Mouse (Mus musculus) A20 (cell line): Measurements from ENCODE around the gene Htr6.

Source experiments
- DNase-seq: peaks from one replicate; pipeline ENCODE4 v3.0.0-alpha.2; 2011; ENCODE audit warnings: low read depth, low spot score

Gene Htr6

DNA sequence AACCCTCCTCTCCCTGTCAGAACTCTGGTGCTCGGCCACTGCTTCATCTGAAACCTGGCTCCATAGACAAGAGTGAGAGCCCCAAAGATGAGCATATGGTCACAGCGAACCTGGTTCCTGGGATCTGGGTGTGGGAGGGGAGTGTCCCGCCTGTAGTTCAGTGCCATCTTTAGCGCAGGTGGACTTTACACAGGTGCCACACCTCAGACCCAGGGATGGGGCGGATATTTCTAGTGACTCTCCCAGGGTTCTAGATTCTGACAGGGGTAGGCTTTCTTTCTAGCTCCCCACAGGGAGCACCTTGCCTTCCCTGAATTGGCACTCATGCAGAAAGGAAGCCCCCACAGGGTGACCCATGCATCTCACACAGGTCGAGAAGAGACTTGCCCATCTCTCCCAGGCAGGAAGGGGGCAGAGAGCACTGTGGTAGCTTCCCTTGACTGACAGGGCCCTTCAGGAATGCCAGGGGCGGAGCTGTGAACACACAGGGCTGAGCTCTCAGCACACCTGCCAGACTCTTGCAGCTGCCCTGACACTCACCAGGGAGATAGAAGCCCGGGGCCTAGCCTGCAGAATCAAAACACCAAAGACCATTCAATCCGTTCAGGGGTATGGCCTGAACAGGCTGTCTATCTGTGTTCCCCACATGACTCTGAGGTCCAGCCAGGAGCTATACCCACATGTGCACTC, 13.8 kb upstream of the Htr6 start:
- DNase-seq, result no peak

DNA sequence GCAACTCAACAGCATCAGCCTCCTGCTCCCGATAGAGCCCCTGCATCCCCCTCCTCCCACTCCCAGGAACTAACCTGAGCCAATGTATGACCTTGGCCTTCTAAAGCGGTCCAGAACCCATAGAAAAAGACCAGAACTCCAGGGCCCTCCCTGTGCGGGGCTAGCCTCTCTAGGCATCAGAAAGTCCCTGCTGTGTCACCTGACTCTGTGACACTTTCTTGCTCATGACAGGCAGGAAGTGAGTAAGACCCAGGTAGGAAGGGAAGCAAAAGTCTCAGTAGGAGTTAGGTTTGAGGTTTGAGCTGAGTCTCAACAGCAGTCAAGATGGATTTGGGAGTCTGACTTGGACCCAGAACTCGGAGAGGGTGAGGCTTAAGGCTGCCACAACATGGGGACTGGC, 11.6 kb upstream of the Htr6 start:
- DNase-seq, result peak; percentile 46

DNA sequence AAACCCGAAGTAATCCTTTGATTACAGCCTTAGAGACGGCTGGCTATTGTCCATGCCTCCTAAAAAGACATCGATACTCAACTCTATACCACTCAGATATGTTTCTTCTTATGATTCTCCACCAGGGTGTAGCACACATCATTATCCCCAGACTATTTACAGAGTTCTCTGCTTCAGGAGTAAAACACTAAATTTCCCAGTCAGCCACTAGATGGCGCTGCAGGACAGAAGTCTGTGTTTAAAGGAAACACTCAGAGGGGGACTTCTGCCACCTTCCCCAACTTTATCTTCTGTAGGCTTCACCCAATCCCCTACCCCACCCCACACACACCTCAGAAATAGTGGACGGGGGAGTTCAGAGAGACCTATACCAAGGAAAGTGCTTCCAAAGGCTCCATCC, 10.7 kb upstream of the Htr6 start:
- DNase-seq, result peak; percentile 84

DNA sequence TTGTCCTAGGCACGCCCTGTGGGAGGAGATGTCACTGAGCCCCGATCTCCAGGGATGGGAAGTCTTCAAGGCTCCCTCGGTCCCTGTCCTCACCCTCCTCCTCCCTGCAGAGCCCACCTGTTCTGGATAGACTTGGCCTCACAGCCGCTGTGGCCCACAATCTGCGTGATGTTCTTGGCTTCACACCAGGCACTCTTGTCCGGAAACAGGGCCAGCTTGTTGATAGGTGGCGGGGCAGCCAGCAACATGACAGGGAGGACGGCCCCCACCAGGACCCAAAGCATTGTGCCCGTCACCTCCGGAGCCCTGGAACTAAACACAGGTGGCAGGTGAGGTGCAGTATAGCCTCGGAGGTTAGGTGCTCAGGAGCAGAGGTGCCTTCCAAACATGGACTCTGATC, 10.0 kb upstream of the Htr6 start:
- no peak for DNase-seq

DNA sequence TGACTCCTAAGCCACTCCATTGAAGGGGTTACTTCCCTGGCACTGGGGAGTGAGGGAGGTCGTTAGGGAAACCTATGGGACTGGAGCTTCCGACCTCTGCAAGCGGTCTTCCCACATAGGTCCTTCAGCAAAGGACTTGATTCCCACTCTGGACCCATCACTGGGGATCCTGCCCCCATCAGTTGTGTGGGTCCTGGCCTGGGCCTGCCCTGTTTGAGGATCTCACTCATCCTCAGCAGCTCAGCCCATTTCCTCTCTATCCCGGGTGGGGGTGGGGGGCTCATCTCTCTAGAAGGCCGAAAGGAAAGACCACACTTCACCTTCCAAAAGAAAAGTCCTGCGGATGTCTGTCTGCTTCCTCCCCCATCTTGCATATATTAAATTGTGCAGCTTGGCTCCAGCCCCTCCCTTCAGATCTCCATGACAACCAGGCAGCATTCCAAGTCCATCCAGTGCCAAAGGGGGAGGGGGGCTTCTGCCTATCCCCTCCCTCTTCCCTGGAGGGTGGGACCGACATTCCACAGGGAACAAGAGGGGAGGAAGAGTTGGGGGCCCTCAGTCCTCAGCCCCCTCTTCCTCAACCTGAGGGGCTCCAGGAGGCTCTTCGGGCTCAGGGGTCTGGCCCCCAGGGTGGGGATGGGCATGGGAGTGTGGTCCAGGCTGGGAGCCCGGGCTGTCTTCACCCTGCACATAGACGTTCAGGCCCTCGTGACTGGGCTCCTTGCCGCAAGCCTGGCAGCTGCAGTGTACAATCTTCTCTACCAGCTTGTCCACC, 7.6 kb upstream of the Htr6 start:
- no peak for DNase-seq

DNA sequence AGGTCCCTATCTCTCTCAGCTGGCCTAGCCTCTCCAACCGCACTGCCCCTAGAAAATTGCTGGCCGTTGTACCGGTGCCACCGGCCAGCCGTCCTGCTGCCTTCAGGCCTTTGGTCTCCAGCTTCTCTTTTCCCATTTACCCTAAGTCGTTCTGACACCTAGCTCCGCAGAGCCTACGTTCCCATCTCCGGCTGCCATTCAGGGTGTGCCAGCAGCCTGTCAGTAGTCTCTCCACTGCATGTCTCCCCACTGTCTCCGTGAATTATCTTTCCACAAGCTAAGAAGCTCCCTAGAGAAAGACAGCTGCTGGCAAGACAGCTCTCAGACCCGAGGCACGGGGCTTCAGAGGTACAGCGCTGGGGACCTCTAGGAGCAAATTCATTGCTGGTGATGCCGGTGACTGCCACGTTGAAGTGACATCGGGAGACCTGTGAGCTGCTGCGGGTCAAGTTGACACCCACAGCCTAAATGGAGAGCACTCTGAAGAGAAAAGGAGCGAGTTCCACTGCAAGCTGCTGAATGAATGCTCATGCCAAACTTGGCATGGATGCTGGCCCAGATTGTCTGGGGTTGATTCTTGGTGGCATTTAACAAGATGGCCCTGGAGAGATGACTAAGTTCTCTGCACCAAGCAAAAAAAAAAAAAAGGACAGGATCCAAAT, 6.0 kb upstream of the Htr6 start:
- DNase-seq, result no peak

DNA sequence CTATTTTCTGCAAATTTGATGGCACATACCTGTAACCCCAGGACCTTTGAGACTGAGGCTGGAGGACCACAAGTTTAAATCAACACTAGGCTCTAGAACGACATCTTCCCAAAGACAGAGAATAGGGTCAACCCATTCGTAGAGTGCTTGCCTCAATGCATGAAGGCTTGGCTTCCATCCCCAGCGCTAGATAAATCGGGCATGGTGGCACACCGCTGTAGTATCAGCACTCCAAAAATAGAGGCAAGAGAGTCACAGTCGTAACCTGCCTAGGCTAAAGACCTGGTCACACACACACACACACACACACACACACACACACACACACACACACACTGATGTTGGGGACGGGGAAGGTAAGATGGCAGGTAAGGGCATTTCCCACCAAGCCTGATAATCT, 4.9 kb upstream of the Htr6 start:
- DNase-seq, result no peak

DNA sequence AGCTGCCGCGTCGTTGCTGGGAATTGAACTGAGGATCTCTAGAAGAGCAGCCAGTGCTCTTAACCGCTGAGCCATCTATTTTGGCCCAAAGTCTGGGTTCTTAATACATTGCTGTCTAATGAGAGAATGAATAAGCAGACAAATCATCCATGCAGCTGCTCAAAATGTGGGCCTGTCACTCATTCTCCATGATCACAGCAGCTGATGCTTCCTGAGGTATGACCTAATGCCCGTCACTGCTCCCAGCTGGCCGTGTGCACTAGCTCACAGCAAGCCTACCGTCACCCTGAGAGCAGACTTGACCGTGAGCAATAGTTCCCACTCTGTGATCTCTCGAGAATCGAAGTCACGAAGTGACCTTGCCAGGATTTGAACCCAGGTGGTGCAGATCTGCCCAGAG, 4.1 kb upstream of the Htr6 start:
- DNase-seq, result no peak

DNA sequence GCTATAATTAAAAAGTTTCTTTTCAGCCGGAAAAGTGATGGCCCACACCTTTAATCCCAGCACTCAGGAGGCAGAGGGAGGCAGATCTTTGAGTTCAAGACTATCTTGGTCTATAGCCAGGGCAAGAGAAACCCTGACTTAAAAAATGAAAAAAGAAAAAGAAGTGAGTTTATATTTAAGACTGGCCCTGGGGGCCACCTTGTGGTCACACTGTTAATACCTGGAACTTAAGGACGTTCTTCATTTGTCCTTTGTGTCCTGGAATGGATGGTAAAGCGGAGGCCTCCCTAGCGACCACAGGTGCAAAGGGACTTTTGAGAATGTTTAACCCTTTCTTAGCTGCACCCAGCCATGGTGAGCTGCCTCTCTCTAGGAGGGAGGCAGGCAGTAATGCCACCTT, 3.4 kb upstream of the Htr6 start:
- peak; percentile 49 for DNase-seq

DNA sequence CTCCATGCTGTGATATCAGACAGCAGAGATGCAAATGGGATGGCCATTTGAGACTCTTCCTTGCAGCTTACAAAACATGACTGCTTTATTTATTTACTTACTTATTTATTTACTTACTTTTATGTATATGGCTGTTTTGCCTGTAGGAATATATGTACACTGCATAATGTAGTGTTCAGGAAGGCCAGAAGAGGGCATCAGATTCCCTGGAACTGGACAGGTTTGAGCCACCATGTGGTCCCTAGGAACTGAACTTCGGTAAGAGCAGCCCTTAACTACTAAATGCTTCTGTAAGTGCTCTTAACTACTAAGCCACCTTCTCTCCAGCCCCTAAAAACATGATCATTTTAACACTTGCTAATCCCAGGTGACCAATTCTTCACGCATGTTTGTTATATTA, 2.9 kb upstream of the Htr6 start:
- DNase-seq, result peak; percentile 62

DNA sequence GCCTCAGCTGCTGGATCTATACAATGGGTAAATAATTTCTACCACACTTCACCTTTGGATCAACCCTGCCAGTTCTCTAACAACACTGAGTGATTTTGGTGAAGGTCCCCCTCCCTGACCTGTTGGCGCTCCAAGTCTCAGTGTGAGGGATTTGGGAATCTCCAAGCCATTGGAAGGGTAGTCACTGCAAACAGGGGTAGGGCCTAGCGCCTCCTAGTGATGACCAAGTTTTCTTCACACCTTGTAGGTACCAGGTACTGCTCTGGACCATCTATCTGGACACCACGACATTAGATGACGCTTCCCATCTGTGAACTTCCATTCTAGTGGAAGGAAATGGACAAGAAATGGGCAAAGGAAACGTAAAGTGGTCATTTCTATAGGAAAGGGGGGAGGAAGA, 545 bp upstream of the Htr6 start:
- no peak for DNase-seq

DNA sequence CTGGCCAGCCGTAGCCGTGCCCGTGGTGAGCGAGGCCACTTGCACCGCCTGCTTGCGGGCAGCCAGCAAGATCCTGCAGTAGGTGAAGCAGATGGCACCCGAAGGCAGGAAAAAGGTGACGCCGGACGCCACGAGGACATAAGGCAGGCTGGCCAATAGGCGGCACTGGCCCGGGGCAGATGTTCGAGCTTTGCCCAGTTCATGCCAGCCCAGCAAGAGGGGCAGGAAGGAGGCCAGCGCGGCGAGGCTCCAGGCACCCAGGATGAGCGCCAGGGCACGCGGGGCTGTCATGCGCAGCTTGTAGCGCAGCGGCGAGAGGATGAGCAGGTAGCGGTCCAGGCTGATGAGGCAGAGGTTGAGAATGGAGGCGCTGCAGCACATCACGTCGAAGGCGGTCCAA, 1.3 kb downstream of the Htr6 start:
- DNase-seq, result no peak

DNA sequence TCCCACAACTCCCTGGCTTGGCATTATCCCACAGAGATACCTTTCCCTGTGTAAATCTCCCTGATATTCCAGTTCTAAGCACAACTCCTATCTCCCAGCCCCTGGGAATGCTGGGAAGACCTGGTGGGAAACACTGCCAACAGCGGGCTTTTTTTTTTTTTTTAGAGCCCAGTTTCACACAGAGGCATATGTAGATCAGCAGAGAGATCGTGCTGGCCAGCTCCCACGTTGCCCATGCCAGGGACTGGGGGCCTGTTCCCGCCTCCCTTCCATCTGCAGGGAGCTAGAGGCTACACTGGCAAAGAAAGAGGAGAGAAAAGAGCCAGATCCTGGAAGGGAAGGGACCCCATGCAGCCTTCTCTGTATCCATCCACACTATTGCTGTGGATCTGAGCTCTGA, 7.1 kb downstream of the Htr6 start:
- no peak for DNase-seq

DNA sequence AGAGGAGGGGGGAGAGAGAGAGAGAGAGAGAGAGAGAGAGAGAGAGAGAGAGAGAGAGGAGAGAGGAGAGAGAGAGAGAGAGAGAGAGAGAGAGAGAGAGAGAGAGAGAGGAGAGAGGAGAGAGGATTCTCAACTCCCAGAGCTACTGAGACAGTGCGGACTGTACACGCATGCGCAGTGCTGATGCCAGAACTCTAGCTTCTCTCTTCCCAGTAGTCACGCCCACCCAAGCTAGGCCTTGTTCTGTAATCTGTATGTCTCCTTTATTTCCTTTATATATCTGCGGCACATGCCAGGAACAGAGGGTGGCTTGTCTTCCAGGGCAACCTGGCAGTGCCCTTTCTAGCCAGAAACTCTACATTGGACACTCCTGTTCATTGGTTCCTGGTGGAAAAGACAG, 10.5 kb downstream of the Htr6 start:
- no peak for DNase-seq

DNA sequence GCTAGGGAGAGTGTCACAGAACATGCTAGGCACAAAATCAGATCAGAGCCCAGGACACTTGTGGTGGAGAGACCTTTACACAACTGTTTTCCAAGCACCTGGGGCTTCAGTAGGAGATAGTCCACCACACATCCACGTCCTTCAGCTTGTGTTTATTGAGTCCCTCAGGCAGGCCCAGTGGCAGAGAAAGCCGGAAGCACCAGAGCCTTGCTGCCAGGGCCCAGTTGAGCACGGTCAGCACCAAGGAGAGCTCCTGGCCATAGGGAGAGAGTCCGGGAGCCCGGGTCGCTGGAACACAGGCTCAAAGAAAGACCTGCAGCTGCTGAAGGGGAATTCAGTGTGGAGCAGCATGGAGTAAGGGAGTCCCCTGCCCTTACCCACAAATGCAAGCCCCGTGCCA, 15.8 kb downstream of the Htr6 start:
- DNase-seq, result no peak

DNA sequence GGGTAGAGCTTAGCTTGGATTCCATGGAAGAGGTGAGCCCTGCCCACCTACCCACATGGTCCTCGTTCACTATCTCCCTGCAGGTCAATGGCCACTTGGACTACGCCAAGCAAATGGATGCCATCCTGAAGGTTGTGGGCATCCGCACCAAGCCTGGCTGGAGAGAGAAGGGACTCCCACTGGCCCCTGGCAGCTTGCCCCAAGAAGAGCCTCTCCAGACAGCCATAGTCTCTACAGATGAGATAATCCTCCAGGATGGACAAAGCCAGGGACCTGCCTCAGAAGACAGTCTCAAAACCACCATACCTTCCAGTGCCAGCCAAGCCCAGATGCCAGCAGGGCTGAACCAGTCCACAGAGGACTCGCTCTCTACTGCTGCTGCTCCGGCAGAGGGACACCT, 17.3 kb downstream of the Htr6 start:
- no peak for DNase-seq

DNA sequence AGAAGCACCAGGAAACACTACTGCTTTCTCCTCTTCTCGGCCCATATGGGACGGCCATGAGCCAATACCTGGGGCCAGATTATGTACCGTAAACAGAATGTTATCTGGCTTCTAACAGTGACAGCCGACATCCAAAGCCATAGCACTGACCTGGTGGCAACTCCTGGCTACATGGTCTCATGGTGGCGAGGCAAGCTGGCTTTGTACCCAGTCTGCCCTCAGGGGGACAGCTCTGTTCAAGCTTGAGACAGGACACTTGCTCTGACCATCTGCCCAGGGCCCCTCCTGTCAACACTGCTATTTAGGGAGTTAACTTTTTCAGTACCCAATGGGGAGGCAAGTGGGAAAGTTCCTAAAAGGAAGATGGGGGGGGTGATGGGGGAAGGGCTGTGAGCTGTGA, 18.1 kb downstream of the Htr6 start:
- no peak for DNase-seq

DNA sequence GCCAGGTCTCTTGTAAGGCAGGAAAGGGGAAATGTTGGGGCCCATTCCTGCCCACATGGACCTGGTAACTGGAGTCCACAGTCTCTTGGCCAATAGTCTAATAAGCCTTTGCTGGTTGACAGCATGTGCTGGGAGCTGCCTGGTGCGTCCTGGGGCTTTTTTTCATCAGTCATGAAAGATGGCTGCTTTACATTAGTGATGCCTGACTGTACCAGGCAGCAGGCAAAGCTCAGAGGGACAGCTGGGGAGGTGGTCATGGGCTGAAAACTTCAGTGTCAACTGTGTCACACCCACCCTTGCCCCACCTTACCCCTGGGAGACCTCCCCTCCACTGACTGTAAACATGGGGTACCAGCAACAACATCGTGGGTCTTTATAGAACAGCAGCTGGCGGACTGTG, 19.6 kb downstream of the Htr6 start:
- no peak for DNase-seq

DNA sequence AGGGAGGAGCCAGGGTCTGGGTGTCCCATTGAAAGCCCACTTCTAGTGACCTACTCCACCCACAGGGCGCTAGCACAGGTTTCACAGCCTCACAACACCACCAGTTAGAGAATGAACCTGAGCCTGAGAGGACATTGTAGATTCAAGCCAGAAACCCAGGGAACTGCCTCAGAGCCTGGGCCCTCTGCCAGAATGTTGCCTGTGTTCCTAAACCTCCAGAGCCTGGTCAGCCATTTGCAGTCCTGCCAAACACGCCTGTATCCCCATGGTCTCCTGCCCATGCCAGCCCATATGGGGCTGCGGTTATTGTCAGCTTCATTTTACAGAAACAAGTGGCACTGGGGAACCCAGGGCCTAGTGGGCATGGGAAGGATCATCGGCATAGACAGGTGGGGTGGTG, 20.0 kb downstream of the Htr6 start:
- DNase-seq, result no peak

DNA sequence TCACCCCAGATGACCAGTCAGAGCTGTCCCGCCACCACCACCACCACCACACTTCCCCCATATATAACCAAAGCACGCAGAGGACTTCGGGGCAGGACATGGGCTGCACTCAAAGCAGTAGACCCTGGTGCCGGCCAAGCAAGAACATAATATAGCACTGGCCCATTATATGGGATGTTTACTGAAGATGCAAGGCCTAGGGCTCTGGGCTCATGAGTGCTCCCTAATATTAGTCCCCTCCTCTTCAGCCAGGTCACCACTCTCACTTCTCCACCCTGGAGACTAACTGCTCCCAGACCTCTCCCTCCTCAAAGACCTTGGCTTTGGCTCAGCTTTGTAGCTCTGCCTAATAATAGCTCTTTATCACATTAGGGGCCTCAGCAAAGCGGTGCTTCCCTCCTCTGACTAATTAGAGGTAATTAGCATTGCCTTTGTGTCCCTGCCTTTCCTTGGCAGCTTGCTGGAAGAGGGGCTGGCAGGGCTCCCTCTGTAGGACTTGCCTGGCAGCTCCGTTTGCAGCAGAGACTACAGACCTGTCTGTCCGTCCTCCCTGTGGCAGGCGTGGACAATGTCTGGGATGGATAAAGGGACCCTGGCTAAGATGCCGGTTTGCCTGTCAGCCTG, 21.0 kb downstream of the Htr6 start:
- no peak for DNase-seq

DNA sequence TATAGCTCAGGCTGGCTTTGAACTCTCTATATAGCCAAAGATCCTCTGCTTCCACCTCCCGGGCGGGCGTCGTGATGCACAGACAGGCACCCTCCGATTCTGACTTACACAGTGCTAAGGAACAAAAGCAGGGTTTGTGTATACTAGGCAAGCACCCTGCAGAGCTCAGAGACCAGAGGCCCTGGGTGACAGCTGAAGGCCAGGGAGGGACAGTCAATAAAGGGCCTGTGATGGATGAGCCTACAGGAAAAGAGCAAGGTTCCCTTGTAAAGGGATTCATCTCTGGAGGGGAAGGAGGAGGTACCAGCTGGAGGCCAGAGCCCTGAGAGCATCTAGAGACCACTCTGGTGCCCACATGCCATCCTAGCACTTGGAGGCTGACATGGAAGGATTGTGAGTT, 22.0 kb downstream of the Htr6 start:
- no peak for DNase-seq

DNA sequence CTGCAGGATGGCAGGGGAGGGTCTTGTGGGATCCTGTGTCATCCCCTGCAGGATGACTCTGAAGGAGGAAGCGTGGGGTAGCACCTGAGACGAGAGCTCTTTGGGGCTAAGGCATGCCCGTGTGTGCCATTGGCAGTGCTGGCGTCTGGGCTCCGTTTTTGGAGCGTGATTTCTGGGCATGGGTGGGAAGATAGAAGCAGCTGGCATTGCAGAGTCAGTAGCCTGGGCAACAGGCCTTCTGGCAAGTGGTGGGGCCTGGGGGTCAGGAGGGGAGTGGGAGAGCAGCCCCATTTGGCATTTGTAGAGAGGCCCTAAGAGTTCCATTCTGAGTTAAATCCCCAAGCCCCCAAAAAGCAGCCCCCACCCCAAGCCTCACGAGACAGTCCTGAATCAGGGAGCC, 22.6 kb downstream of the Htr6 start:
- no peak for DNase-seq

DNA sequence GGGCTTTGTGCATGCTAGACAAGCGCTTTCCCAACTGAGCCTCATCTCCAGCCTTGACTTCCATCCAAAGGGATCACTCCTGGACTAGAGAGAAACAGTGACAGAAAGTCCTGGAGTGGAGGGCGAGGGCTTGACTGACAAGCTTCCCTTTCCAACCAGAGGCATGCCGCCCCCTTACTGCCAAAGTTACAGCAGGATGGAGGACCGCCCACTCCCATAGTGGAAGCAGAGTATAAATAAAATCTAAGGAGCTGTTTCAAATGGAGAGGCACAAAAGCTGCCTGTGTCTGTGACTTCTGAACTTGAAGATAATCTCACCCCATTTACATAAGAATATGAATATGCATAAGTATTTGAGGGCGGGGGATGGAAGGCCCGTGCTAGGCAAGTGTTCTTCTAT, 26.9 kb downstream of the Htr6 start:
- no peak for DNase-seq
